Mouse (Mus musculus): ENCODE measurements around the gene Tgfb1. TPM values are rescaled to one million over a fixed set of nuclear protein-coding genes. Genes with fewer than 3 reads are reported as not detected.

Gene Tgfb1
- 1.2 and 2.1 TPM in 2 replicates for polyA plus RNA-seq (2015; fragmentation: Nextera tagmentation; extraction: Ambion mirVana)

DNA sequence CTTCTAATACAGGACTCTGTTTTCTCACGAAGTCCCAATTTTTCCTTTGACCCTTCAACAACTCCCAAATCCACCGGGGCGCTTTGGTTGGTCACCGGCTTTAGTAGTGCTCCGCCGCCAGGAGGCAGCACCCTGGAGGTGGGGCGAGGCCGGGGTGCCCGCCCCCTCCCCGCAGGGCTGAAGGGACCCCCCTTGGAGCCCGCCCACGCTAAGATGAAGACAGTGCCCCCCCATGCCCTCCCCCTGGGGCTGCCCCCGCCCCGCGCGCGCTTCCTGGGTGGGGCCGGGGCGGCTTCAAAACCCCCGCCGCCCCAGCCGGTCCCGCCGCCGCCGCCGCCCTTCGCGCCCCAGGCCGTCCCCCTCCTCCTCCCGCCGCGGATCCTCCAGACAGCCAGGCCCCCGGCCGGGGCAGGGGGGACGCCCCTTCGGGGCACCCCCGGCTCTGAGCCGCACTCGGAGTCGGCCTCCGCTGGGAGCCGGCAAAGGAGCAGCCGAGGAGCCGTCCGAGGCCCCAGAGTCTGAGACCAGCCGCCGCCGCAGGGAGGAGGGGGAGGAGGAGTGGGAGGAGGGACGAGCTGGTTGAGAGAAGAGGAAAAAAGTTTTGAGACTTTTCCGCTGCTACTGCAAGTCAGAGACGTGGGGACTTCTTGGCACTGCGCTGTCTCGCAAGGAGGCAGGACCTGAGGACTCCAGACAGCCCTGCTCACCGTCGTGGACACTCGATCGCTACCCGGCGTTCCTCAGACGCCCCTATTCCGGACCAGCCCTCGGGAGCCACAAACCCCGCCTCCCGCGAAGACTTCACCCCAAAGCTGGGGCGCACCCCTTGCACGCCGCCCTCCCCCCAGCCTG lies at the start of gene Tgfb1:
TSS of gene Tgfb1 (plus strand) at position 323 of the 852 bp plus-strand sequence.
- Histone ChIP-seq H3K4me3 (peak within 1 kb of the TSS; percentile 44), H3K27ac (replicated peaks) (no peak within 1 kb of the TSS)
- WGBS = 1% methylated on average over 53 of the region's 69 CpGs

DNA sequence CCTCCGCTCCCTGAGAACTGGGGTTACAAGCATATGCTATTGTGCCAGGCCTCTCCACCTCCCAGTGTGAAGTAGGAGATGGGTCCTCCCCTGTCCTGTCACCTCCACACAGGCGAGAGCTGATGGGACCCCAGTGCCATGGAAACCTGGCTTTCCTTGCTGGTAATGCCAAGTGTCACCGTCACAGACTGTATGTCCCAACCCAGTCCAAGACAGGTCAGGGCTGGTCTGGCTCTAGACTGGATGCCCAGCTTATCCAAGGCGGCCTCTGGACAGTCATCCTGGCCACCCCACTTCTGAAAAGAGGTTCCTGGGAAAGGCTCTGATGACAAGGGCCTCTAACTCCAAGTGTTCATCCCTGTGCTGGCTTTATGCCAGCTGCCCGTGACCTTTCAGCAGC lies 49.7 kb upstream of the Tgfb1 start:
- Histone ChIP-seq H3K4me2 (no peak overlapping the region), H3K27me3 (no peaks in the 10 kb centered on the region), H3K4me1 (replicated peaks) (no peaks in the 10 kb centered on the region), H3K9ac (no peak overlapping the region), H3K4me3 (no peak overlapping the region), H3K9me3 (no peaks in the 10 kb centered on the region), H3K36me3 (peaks cover 84% of the 10 kb centered on the region), H3K27ac (replicated peaks) (no peak overlapping the region)
- ATAC-seq (ENCODE audit: low read depth) = no peak
- WGBS = 92% methylated on average over 5 of the region's 5 CpGs

More for the DNA sequence above, at the start of gene Tgfb1:
- Histone ChIP-seq H3K4me2 (peak within 1 kb of the TSS; percentile 59), H3K9ac (peak within 1 kb of the TSS; percentile 66), H3K9me3 (no peaks in the 10 kb centered on the region), H3K4me1 (replicated peaks) (peaks cover 47% of the 10 kb centered on the region), H3K27me3 (peaks cover 71% of the 10 kb centered on the region), H3K36me3 (no peaks in the 10 kb centered on the region)
- peak; percentile 32; the same call in 1 of the 2 replicates for ATAC-seq (ENCODE audit: low read depth)

DNA sequence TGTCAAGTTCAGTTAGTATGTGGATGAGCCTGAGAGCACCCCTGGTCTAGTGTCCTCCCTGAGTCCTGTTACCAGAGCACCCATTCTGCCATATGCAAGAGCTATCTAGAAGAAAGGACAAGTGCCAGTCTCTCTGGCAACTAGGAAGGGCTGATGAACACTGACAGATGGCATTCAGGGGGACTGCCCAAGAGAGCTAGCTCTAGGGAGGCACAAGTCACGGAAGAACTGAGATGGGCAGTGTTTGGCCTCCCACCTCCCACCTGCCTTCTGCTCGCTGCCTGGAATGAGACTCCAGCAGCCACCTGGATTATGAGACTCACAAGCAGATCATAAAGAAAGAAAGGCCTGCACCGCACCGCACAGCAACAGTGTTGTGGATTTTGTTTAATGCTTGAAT lies 47.0 kb upstream of the Tgfb1 start:
- no peaks in the 10 kb centered on the region for H3K4me1 ChIP-seq (replicated peaks)
- peaks cover 63% of the 10 kb centered on the region for H3K36me3 ChIP-seq
- H3K4me2 ChIP-seq = no peak overlapping the region
- H3K9ac ChIP-seq = no peak overlapping the region
- no peak; the same call in 1 of the 2 replicates for ATAC-seq (ENCODE audit: low read depth)
- H3K27me3 ChIP-seq = no peaks in the 10 kb centered on the region
- 87% methylated on average over 4 of the region's 4 CpGs for WGBS
- no peaks in the 10 kb centered on the region for H3K9me3 ChIP-seq
- H3K27ac ChIP-seq (replicated peaks) = no peak overlapping the region
- H3K4me3 ChIP-seq = no peak overlapping the region

DNA sequence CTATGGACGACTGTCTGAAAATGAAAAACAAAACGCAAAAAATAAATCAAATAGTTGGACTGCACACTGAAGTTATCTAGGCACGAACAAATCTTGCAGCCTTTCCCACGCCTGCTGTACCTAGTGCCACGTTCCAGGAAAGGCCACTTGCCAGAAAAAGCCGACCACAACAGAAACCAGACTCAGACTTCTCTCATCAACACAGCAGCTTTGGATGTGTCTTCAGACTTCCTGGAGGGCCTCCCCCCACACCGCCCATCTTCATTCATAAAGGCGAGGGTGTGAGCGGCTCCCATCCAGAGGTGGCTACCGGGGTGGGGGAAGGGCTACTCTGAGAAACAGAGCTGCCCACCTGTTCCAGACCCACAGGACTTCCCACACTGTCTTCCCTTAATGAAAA lies 42.7 kb upstream of the Tgfb1 start:
- H3K4me2 ChIP-seq = no peak overlapping the region
- no peak for ATAC-seq (ENCODE audit: low read depth)
- H3K9me3 ChIP-seq = no peaks in the 10 kb centered on the region
- H3K9ac ChIP-seq = no peak overlapping the region
- no peak overlapping the region for H3K4me3 ChIP-seq
- WGBS = 84% methylated on average over 10 of the region's 10 CpGs
- H3K27me3 ChIP-seq = no peaks in the 10 kb centered on the region
- H3K4me1 ChIP-seq (replicated peaks) = no peaks in the 10 kb centered on the region
- H3K36me3 ChIP-seq = peaks cover 25% of the 10 kb centered on the region
- no peak overlapping the region for H3K27ac ChIP-seq (replicated peaks)

DNA sequence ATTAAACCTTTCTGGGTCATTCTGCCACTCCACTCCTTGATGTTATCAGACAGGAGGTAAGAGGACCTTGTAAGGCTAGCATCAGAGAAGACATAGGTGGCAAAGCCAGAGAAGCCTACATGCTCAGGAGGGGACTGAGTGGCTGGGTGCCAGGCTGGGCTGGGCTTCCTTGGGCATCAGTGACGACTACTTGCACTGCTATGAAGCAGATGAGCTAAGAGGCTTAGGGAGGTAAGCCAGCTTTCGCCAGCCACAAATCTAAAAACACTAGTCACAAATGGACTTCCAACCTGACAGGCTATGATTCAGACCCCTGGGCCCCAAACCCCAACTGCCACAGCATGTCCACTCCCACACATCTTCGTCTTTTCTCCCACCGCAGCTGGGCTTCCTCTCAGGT lies 42.2 kb upstream of the Tgfb1 start:
- peak overlapping the region; percentile 13; the same call in 1 of the 2 replicates for H3K9ac ChIP-seq
- no peaks in the 10 kb centered on the region for H3K27me3 ChIP-seq
- 81% methylated on average over 4 of the region's 4 CpGs for WGBS

DNA sequence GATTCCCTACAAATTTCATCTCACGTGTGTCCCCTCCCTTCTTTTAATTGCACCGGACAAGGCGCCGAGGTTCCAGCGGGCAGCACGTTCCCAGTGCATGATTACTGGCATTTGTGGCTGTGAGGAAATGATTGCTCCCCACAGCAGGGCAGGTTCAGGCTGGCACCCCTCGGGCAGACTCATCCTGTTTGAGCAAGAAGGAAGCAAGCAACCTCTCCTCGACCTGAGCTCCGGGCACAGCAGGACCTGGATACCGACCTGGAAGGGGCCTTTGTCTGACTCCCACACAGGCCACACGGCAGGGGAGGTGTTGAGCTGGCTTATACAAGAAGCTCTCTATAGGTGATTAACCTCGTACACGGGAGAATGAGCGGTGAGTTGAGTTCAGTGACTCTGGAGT lies 41.7 kb upstream of the Tgfb1 start:
- H3K4me1 ChIP-seq (replicated peaks) = no peaks in the 10 kb centered on the region
- no peak overlapping the region for H3K4me3 ChIP-seq
- H3K36me3 ChIP-seq = peaks cover 15% of the 10 kb centered on the region
- 67% methylated on average over 14 of the region's 14 CpGs for WGBS
- no peaks in the 10 kb centered on the region for H3K9me3 ChIP-seq
- no peak overlapping the region for H3K27ac ChIP-seq (replicated peaks)
- H3K27me3 ChIP-seq = no peaks in the 10 kb centered on the region
- ATAC-seq (ENCODE audit: low read depth) = no peak
- H3K9ac ChIP-seq = 0 out of 2 replicates have a peak overlapping the region, but pooled peaks have one; percentile 13
- H3K4me2 ChIP-seq = no peak overlapping the region

More for the DNA sequence above, 42.2 kb upstream of the Tgfb1 start:
- Histone ChIP-seq H3K27ac (replicated peaks) (no peak overlapping the region), H3K4me3 (no peak overlapping the region), H3K4me2 (no peak overlapping the region), H3K9me3 (no peaks in the 10 kb centered on the region), H3K36me3 (peaks cover 20% of the 10 kb centered on the region), H3K4me1 (replicated peaks) (no peaks in the 10 kb centered on the region)
- ATAC-seq (ENCODE audit: low read depth) = no peak

DNA sequence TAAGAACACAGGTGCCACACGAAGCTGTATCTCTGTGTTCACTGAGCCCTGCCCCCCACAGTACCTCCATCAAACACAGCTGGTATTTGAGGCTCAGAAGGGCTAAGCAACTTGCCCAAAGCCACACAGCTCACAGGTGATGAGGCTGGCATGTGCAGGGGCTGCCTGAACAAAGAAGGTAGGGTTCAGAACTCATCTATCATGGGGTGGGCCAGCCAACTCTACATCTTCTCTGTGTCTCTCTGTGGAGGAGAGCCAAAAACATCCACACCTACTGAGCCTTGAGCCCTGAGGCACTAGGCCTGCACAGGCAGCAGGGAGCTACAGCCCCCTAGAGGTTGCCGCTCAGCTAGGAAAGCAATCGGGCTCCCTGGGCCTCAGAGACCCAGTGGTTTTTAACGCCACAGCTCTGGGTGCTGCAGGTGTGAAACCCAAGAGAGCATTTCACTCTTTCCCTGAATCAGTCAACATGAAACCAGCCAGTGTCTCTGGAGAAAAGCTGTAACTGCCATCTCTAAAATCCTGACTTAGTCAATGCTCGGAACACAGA lies 39.2 kb upstream of the Tgfb1 start:
- no peak overlapping the region for H3K9ac ChIP-seq
- no peak for ATAC-seq (ENCODE audit: low read depth)
- no peaks in the 10 kb centered on the region for H3K27me3 ChIP-seq
- WGBS = 56% methylated on average over 5 of the region's 5 CpGs
- no peak overlapping the region for H3K4me3 ChIP-seq
- no peak overlapping the region for H3K27ac ChIP-seq (replicated peaks)
- H3K9me3 ChIP-seq = no peaks in the 10 kb centered on the region
- no peak overlapping the region for H3K4me2 ChIP-seq
- 0 out of 2 replicates have a peak, but pooled peaks cover 6% of the 10 kb centered on the region for H3K36me3 ChIP-seq
- H3K4me1 ChIP-seq (replicated peaks) = no peaks in the 10 kb centered on the region

DNA sequence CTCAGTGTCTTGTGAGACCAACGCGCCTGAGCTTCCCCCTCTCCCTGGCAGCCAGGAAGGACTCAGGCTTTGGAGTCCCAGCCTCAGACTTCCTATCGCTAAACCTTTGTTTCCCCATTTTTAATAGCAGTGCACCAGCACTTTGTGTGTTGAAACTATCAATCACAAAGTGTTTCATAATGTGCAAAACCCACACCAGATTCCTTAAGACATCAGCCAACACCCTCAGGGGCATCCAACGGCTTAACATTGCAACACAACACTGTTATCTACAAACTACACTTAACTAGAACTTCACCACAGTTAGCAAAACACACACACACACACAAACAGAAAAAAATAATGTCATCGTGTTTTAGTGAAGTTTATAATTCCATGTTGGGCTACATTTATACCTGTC lies 37.0 kb upstream of the Tgfb1 start:
- Histone ChIP-seq H3K4me2 (no peak overlapping the region), H3K4me1 (replicated peaks) (no peaks in the 10 kb centered on the region), H3K27ac (replicated peaks) (no peak overlapping the region), H3K9ac (no peak overlapping the region), H3K36me3 (0 out of 2 replicates have a peak, but pooled peaks cover 6% of the 10 kb centered on the region), H3K9me3 (no peaks in the 10 kb centered on the region), H3K4me3 (no peak overlapping the region), H3K27me3 (no peaks in the 10 kb centered on the region)
- no peak for ATAC-seq (ENCODE audit: low read depth)
- 87% methylated on average over 5 of the region's 5 CpGs for WGBS

DNA sequence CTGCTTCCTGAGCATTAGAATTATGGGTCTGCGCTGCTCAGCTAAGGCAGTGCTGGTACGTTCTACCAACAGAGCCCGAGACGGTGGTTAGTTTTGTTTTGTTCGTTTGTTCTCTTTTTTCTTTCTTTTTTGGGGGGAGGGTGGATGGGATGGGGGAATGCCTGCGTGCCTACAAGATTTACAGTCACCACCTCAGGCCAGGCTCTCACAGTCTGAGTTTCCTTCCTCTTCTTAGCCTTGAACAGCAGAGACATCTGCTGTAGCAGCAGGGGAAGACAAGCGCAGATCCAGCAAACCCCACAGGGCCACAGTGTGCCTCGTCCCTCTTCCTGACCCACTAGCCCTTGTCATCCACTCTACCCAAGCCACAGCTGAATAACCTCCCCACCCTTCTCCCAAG lies 35.5 kb upstream of the Tgfb1 start:
- 82% methylated on average over 8 of the region's 8 CpGs for WGBS
- H3K9ac ChIP-seq = no peak overlapping the region

DNA sequence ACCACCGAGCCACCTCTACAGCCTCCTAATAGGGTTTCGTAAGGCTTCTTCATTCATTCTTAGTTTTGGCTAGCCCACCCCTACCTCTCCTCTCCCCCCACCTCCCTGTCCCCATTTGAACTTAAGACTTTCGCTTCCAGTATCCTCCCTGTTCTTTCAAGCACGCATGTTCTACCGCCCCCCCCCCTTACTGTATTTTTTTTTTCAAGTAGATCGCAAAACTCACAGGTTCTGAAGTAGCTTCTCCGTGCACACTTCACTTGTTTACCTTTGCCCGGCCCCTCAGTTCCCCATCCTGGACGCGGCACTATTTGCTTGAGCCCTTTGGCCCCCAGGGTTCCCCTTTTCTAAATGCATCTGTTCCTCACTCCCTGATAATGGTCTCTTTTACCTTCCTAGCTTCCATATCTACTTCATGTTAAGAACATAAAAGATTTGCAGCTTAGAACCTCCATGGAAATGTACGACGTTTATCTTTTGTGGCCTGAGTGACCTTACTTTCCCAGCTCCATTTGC lies 34.5 kb upstream of the Tgfb1 start:
- H3K36me3 ChIP-seq = 0 out of 2 replicates have a peak, but pooled peaks cover 6% of the 10 kb centered on the region
- H3K9me3 ChIP-seq = no peaks in the 10 kb centered on the region
- WGBS = 91% methylated on average over 12 of the region's 12 CpGs
- no peak overlapping the region for H3K27ac ChIP-seq (replicated peaks)
- peaks cover 14% of the 10 kb centered on the region for H3K4me1 ChIP-seq (replicated peaks)
- H3K27me3 ChIP-seq = no peaks in the 10 kb centered on the region
- H3K4me3 ChIP-seq = no peak overlapping the region
- no peak for ATAC-seq (ENCODE audit: low read depth)
- no peak overlapping the region for H3K4me2 ChIP-seq
- H3K9ac ChIP-seq = no peak overlapping the region

More for the DNA sequence above, 35.5 kb upstream of the Tgfb1 start:
- Histone ChIP-seq H3K4me1 (replicated peaks) (peaks cover 4% of the 10 kb centered on the region; the same call in 1 of the 2 replicates), H3K4me2 (no peak overlapping the region), H3K9me3 (no peaks in the 10 kb centered on the region), H3K27ac (replicated peaks) (no peak overlapping the region), H3K36me3 (0 out of 2 replicates have a peak, but pooled peaks cover 6% of the 10 kb centered on the region), H3K27me3 (no peaks in the 10 kb centered on the region), H3K4me3 (no peak overlapping the region)
- ATAC-seq (ENCODE audit: low read depth) = no peak

DNA sequence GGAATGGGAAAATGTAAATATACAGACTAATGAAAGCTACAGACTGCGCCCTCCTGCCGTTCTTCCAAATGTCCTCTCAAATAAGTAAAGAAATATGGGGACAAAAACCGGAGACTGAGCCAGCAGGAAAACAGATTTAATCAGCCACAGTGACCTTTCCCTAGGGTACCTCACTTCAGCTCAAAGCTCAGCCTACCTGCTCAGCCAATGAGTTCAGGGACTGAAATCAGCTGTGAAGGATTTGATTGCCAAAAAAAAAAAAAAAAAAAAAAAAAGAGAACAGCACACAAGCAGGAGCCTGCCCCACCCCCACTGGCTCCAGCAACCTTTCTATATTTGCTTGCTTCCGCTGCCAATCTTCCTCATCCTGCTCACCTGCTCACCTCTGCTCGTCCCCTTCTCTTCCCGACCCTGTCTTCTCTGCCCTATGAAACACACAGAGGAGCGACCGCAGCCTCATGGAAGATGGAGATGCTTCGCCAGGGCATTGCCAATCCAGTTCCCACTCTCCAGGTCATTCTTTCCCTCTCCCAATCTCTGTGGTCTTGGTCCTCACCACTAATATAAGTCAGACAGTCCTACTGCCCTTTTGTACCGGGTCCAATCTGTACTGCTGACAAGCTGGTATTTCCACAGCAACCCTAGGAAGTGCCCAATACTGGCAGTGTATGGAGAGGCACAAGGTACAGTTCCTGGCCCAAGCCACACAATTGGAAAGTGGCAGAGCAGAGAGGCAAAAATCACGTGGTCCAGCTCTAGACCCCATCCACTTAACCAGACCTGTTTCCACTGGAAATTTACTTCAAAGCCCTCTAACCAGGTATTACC lies 31.0 kb upstream of the Tgfb1 start:
- WGBS = 81% methylated on average over 11 of the region's 11 CpGs
- ATAC-seq (ENCODE audit: low read depth) = no peak

More for the DNA sequence above, 31.0 kb upstream of the Tgfb1 start:
- no peaks in the 10 kb centered on the region for H3K9me3 ChIP-seq
- H3K9ac ChIP-seq = no peak overlapping the region
- H3K36me3 ChIP-seq = 0 out of 2 replicates have a peak, but pooled peaks cover 6% of the 10 kb centered on the region
- peaks cover 36% of the 10 kb centered on the region for H3K4me1 ChIP-seq (replicated peaks)
- no peak overlapping the region for H3K4me2 ChIP-seq
- H3K27ac ChIP-seq (replicated peaks) = no peak overlapping the region
- H3K4me3 ChIP-seq = no peak overlapping the region
- H3K27me3 ChIP-seq = no peaks in the 10 kb centered on the region

All from neural tube, embryonic 13.5 days (tissue).